Mouse (Mus musculus) thymus, adult 2 months (tissue): ENCODE results near the gene Atg13. TPM values are rescaled to one million over a fixed set of nuclear protein-coding genes. Genes with fewer than 3 reads are reported as not detected.

Experiments
- DNase-seq: peaks from one replicate; pipeline ENCODE4 v3.0.0; 2021
- H3K27ac ChIP-seq: fragments of 200-500 bp; 2 replicates; pipeline ENCODE4 v1.5.1; 2012; ENCODE audit warnings: low read length, control low read depth; ENCODE audit not compliant: control insufficient read depth, insufficient read depth
- H3K27me3 ChIP-seq: fragments of 200-500 bp; 2 replicates; pipeline ENCODE4 v1.6.1; 2012; ENCODE audit warnings: mild to moderate bottlenecking, low read length, moderate library complexity, mixed read lengths; ENCODE audit not compliant: control insufficient read depth, insufficient read depth
- H3K36me3 ChIP-seq: fragments of 200-500 bp; 2 replicates; pipeline ENCODE4 v1.6.1; 2012; ENCODE audit warnings: mild to moderate bottlenecking, low read length, moderate library complexity; ENCODE audit not compliant: control insufficient read depth, insufficient read depth
- H3K4me1 ChIP-seq: fragments of 200-500 bp; replicated peaks from 2 replicates; pipeline ENCODE4 v1.6.1; 2012; ENCODE audit warnings: low read length; ENCODE audit not compliant: control insufficient read depth, insufficient read depth
- H3K4me3 ChIP-seq: fragments of 200-500 bp; 2 replicates; pipeline ENCODE4 v1.5.1; 2012; ENCODE audit warnings: mild to moderate bottlenecking, low read length, control low read depth, moderate library complexity; ENCODE audit not compliant: control insufficient read depth, insufficient read depth
- CTCF ChIP-seq: fragments of 200-500 bp; IDR thresholded peaks from 2 replicates; pipeline ENCODE4 v1.5.1; 2012; ENCODE audit warnings: mild to moderate bottlenecking, control low read depth, low read length, moderate library complexity, borderline replicate concordance; ENCODE audit not compliant: control insufficient read depth, poor library complexity, insufficient read depth; ENCODE audit errors: extremely low read depth
- POLR2A ChIP-seq: fragments of 200-500 bp; IDR thresholded peaks from 2 replicates; pipeline ENCODE4 v1.6.1; 2012; ENCODE audit warnings: mild to moderate bottlenecking, low read length, control low read depth, moderate library complexity; ENCODE audit not compliant: control insufficient read depth, poor library complexity, insufficient read depth; ENCODE audit errors: extremely low read depth
- WGBS: fragments of 180-500 bp; shearing (Covaris S2); methylation state at CpG from one replicate; pipeline ENCODE4 v1.1.7; 2018; 5-methylcytosine and 5-hydroxymethylcytosine counted together
- polyA plus RNA-seq: library from polyadenylated mRNA; depleted of rRNA; stranded (reverse); fragments of >200 nt; gene quantifications from 2 replicates; pipeline ENCODE4 v1.2.3, GENCODE M21; 2012

The Atg13 gene
- polyA plus RNA-seq, 1 experiment = 50.4 TPM

DNA sequence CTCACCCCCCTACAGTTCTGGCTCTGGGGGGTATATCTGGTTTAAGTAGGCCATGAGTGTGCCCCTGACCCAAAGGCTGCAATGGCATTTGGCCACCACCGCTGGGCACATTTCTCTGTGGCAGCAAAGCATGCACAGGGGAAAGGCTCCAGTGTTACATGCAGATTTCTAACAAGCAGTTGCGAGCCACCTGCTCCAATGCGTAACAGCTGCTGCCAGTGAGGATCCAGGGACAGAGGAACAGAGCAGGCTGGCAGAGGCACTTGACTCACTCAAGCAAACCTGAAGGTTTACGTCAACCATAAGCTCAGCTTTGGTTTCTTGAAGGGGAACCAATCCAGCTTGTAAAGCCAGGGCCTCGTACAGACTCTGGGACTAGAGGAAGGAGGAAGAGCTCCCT lies 35.5 kb downstream of the Atg13 start:
- peaks cover 71% of the 10 kb centered on the region for H3K36me3 ChIP-seq
- no peaks in the 10 kb centered on the region for H3K4me1 ChIP-seq
- H3K27ac ChIP-seq = no peak overlapping the region
- H3K27me3 ChIP-seq = no peaks in the 10 kb centered on the region
- H3K4me3 ChIP-seq = no peak overlapping the region
- TF ChIP-seq POLR2A (no peak), CTCF (no peak)
- DNase-seq = no peak
- WGBS = 93% methylated on average over 5 of the region's 5 CpGs

DNA sequence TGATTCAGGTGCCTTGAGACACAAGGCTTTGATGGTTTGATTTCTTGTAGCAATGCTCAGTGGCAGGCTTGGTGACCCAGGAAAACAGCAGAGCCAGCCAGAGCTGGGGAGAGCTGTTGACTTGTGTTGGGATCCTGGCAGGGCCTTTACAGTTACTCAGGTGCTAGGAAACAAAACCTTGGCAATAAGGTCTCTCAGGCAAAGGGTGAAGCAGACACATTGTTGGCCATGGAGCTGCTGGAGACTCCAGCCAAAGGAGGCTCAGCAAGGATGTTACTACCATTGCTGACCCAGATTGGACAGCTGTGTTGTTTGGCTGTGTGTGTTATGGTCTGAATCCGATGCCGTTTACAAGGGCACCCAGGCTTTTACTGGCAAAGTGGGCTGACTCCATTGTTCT lies 36.8 kb downstream of the Atg13 start:
- no peaks in the 10 kb centered on the region for H3K4me1 ChIP-seq
- no peak overlapping the region for H3K4me3 ChIP-seq
- WGBS = 94% methylated on average over 2 of the region's 2 CpGs
- H3K36me3 ChIP-seq = peaks cover 77% of the 10 kb centered on the region
- no peak overlapping the region for H3K27ac ChIP-seq
- H3K27me3 ChIP-seq = no peaks in the 10 kb centered on the region
- TF ChIP-seq CTCF (no peak), POLR2A (no peak)
- DNase-seq = no peak

DNA sequence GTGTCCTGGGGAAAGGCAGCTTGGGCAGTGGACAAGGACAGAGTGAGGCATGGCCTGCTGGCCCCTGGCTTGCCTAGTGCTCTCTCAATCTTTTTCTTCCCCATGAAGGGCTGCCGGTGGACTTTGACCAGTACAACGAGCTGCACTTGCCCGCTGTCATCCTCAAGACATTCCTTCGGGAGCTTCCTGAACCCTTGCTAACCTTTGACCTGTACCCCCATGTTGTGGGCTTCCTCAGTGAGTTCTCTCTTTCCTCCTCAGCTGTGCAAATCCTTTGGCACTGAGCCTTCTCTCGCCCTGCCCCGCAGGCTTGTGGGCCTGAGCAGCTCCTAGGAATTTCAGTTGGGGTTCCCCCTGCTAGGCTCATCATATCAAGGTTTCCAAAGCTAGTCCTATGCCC lies 40.3 kb downstream of the Atg13 start:
- no peaks in the 10 kb centered on the region for H3K4me1 ChIP-seq
- TF ChIP-seq CTCF (no peak), POLR2A (no peak)
- H3K36me3 ChIP-seq = peaks cover 64% of the 10 kb centered on the region
- H3K4me3 ChIP-seq = no peak overlapping the region
- no peaks in the 10 kb centered on the region for H3K27me3 ChIP-seq
- WGBS = 94% methylated on average over 6 of the region's 6 CpGs
- DNase-seq = no peak
- no peak overlapping the region for H3K27ac ChIP-seq

DNA sequence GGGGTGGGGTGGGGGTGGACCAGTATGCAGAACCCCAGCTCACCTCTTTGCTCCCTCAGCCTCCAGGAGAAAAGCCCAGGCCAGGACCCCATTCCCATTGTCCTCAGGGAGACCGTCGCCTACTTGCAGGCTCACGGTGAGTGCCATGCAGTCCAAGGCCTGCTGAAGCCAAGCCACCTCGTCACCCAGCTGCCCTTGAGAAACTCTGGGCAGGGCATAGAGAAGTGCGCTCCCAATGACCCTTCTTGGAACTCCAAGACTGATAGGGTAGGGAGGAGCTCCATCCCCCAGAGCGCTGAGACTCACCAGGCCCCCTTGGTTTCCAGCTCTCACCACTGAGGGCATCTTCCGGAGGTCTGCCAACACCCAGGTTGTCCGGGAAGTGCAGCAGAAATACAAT lies 41.0 kb downstream of the Atg13 start:
- WGBS = 98% methylated on average over 8 of the region's 8 CpGs
- Histone ChIP-seq H3K4me1 (no peaks in the 10 kb centered on the region), H3K27me3 (no peaks in the 10 kb centered on the region), H3K36me3 (peaks cover 57% of the 10 kb centered on the region), H3K4me3 (no peak overlapping the region), H3K27ac (no peak overlapping the region)
- no peak for DNase-seq
- TF ChIP-seq POLR2A = no peak
- no peak for TF ChIP-seq CTCF

DNA sequence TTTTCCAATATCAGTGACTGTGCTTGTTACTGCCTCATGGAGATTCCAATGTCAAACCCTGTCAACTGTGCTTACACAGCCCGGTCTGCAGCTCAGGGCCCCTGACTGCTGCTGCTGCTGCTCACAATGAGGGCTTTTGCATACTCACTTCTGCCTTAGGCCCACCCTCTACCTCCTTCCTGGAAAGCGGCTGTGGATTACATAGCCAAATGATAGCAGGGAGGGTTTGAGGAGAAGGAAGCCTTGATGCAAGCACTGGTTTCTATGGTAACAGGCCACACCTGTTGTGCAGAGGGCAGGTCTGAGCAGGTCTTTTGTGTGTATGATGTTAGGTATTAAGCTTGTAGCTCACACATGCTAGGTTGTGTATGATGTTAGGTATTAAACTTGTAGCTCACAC lies 42.6 kb downstream of the Atg13 start:
- Histone ChIP-seq H3K27ac (no peak overlapping the region), H3K36me3 (peaks cover 66% of the 10 kb centered on the region), H3K27me3 (no peaks in the 10 kb centered on the region), H3K4me3 (no peak overlapping the region), H3K4me1 (no peaks in the 10 kb centered on the region)
- WGBS = 94% methylated on average over 2 of the region's 2 CpGs
- no peak for TF ChIP-seq POLR2A
- TF ChIP-seq CTCF = no peak
- DNase-seq = no peak

DNA sequence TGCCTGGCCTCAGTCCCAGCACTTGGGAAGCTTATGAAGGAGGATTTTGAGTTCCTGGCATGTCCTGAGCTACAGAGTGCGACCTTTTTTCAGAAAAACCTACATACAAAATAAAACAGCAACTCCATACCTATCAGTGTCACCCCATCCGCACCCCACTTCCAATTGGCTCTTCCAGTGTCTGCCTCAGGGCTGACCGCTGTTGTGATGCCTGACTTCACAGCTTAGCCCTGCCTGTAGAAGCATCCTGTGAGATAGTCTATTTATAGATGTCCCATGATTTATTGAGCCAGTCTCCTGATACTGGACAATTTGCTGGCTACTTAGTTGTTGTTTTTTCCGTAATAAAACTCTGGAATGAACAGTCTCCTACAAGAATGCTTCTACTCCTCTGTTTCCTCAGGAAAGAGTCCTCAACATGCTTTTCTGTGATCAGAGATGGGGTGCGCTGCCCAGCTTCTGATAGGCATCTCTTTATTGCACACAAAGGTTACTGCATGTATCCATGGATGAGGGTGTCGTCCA lies 43.9 kb downstream of the Atg13 start:
- Histone ChIP-seq H3K4me3 (no peak overlapping the region), H3K36me3 (peaks cover 67% of the 10 kb centered on the region), H3K27ac (no peak overlapping the region), H3K27me3 (no peaks in the 10 kb centered on the region), H3K4me1 (no peaks in the 10 kb centered on the region)
- no peak for DNase-seq
- WGBS = 98% methylated on average over 6 of the region's 6 CpGs
- no peak for TF ChIP-seq CTCF
- no peak for TF ChIP-seq POLR2A

DNA sequence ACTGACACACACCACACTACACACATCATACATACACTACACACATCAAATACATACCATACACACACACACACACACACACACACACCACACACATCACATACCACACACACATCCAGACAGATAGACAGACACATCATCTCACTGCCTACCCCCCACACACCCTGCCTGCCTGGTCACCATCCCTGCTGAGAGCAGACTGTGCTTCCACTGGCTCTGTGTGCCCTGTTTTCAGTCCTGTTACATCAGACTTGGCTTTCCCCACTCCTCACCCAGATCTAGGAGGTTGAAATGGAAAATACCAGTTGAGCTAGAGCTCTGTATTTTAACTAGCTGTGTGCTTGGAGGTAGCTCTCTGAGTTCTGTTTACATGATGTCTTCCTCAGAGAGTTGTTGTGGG lies 45.6 kb downstream of the Atg13 start:
- Histone ChIP-seq H3K27ac (no peak overlapping the region), H3K4me3 (no peak overlapping the region), H3K36me3 (peaks cover 58% of the 10 kb centered on the region), H3K4me1 (no peaks in the 10 kb centered on the region), H3K27me3 (no peaks in the 10 kb centered on the region)
- DNase-seq = no peak
- TF ChIP-seq CTCF (no peak), POLR2A (no peak)
